ENCODE assay signal across 10 mouse cellular contexts in genomic region chr17:26464481-26464880, GRCm38 (mm10). TPM values are rescaled to one million over a fixed set of nuclear protein-coding genes. Genes with fewer than 3 reads are reported as not detected.
DNase-seq lines count a peak whose midpoint lies in the region; ATAC-seq and TF ChIP-seq lines count a peak whose summit lies in the region.
"Had no signal": no experiment of that assay in that cellular context is flagged by ENCODE, and none has a peak within 500 bp of the region (broad histone marks: within the 10 kb centered on the region; RNA-seq: fewer than 3 reads in every experiment).

No protein-coding gene starts in this region.

- no peak overlapping the region for H3K4me2 ChIP-seq in liver, embryonic 15.5 days

- H3K36me3 ChIP-seq in heart, embryonic 10.5 days: no peaks in the 10 kb centered on the region
- no peaks in the 10 kb centered on the region for H3K36me3 ChIP-seq in liver, embryonic 15.5 days (replicated peaks)

- H3K27ac ChIP-seq in heart, embryonic 10.5 days: 0 out of 2 replicates have a peak overlapping the region, but pooled peaks have one; percentile 26
- peak overlapping the region; percentile 54 for H3K27ac ChIP-seq in left cerebral cortex, adult 2 months
- peak overlapping the region; percentile 100 for H3K27ac ChIP-seq in brown adipose tissue, adult 24 weeks (replicated peaks; ENCODE audit: low read depth, low read length)
- H3K27ac ChIP-seq in liver, embryonic 15.5 days (replicated peaks): no peak overlapping the region; the same call in 1 of the 2 replicates

- ATAC-seq in liver, embryonic 15.5 days (ENCODE audit: insufficient read depth): peak; percentile 36; the same call in 1 of the 2 replicates

- peaks cover 28% of the 10 kb centered on the region for H3K4me1 ChIP-seq in heart, embryonic 10.5 days
- peaks cover 23% of the 10 kb centered on the region for H3K4me1 ChIP-seq in brown adipose tissue, adult 24 weeks (ENCODE audit: control insufficient read depth, insufficient read depth, insufficient read length, low read length)
- H3K4me1 ChIP-seq in liver, embryonic 15.5 days (replicated peaks): peaks cover 6% of the 10 kb centered on the region; the same call in 1 of the 2 replicates

- no peak for DNase-seq in heart, embryonic 10.5 days (ENCODE audit: low spot score)
- DNase-seq in heart, postnatal 10 days: no peak
- DNase-seq in left cerebral cortex, adult 2 months (ENCODE audit: extremely low spot score in 1 of 2, low spot score in 2 of 2): no peak
- no peak for DNase-seq in left cerebral cortex, postnatal 10 days (ENCODE audit: extremely low spot score in 1 of 2, low spot score in 2 of 2)
- DNase-seq in adipocyte (ENCODE audit: low spot score): no peak
- no peak for DNase-seq in frontal cortex, postnatal 25 days (ENCODE audit: low spot score in 2 of 2)
- DNase-seq: cerebellum, postnatal 10 days; right cerebral cortex, postnatal 4 days had no signal

- no peak overlapping the region for H3K9ac ChIP-seq in liver, embryonic 15.5 days

- intact Hi-C loops in heart, postnatal 10 days (cut with DNase I): loop anchor here (2.0 to 5.0 kb wide), 3 partner anchors 132 to 318 kb away; partner anchors contain the start of genes Bnip1 and Crebrf
- intact Hi-C loops in left cerebral cortex, adult 2 months (cut with DNase I): loop anchor here (5.0 kb wide), 2 partner anchors 318 to 423 kb away; partner anchors contain the start of gene Bnip1
- intact Hi-C loops in left cerebral cortex, postnatal 10 days (cut with DNase I): loop anchor here (5.0 to 10.0 kb wide), 2 partner anchors 320 to 423 kb away; partner anchors contain the start of gene Bnip1

- 77% methylated on average over 9 of the region's 9 CpGs for WGBS in heart, embryonic 10.5 days
- WGBS in liver, embryonic 15.5 days (ENCODE audit: insufficient replicate concordance): 65% methylated on average over 9 of the region's 9 CpGs

- peaks cover 11% of the 10 kb centered on the region; the same call in 1 of the 2 replicates for H3K27me3 ChIP-seq in heart, embryonic 10.5 days (ENCODE audit: insufficient read depth, poor library complexity, severe bottlenecking)
- H3K27me3 ChIP-seq in liver, embryonic 15.5 days: no peaks in the 10 kb centered on the region

- H3K9me3 ChIP-seq in heart, embryonic 10.5 days: no peaks in the 10 kb centered on the region
- H3K9me3 ChIP-seq in liver, embryonic 15.5 days (replicated peaks): no peaks in the 10 kb centered on the region

- TF ChIP-seq CTCF in left cerebral cortex, adult 2 months (IDR thresholded peaks at IDR 0.05): no peak

- no peak overlapping the region for H3K4me3 ChIP-seq in heart, embryonic 10.5 days
- H3K4me3 ChIP-seq in left cerebral cortex, adult 2 months: no peak overlapping the region
- peak overlapping the region; percentile 58 for H3K4me3 ChIP-seq in brown adipose tissue, adult 24 weeks (ENCODE audit: insufficient read depth, low read depth, low read length)
- H3K4me3 ChIP-seq in liver, embryonic 15.5 days (replicated peaks): no peak overlapping the region

RNA-seq across cellular contexts. Expression of gene Neurl1b, which starts 49.9 kb away (rescaled TPM):
- polyA plus RNA-seq in heart, embryonic 10.5 days (2016; fragmentation: Nextera tagmentation; extraction: Ambion mirVana): 1.3 and 1.8 TPM in 2 replicates
- 10 to 100 TPM; 23.8 to 24.3 TPM for total RNA-seq in heart, postnatal 10 days (2021)
- total RNA-seq in left cerebral cortex, adult 2 months (2021): 10 to 100 TPM; 69.9 to 79.7 TPM
- total RNA-seq in left cerebral cortex, postnatal 10 days (2021): 100 to 1,000 TPM; 118 to 135 TPM
- polyA plus RNA-seq in brown adipose tissue, adult 24 weeks (2012; ENCODE audit: insufficient read depth, insufficient read length, missing spikeins): 0.99 and 1.8 TPM in 2 replicates
- 0.03 and 0.05 TPM in 2 replicates for polyA plus RNA-seq in liver, embryonic 15.5 days (2015; fragmentation: Nextera tagmentation; extraction: Ambion mirVana)
